Mouse (Mus musculus): ENCODE measurements around the gene Olfr912.

Gene Olfr912

GRCm38 (mm10) chr9:38579878-38580277, at the start of gene Olfr912:
Gene Olfr912, plus strand, starts transcription at chr9:38580178.
- no peak for DNase-seq (ENCODE audit: low read depth, low spot score)

GRCm38 (mm10) chr9:38537549-38537948, 42.4 kb upstream of the Olfr912 start, which contains the start of gene Olfr910:
Gene Olfr910, plus strand, starts transcription at chr9:38537849.
- DNase-seq (ENCODE audit: low read depth, low spot score), result no peak

- DNase-seq (ENCODE audit: low read depth, low spot score), result no peak
These were observed 11.1 kb downstream of the Olfr912 start for GRCm38 (mm10) chr9:38591056-38591455.

- DNase-seq (ENCODE audit: low read depth, low spot score), result no peak
These were observed 12.5 kb downstream of the Olfr912 start, which contains the start of gene Olfr913 for GRCm38 (mm10) chr9:38592459-38592858. Gene Olfr913, plus strand, starts transcription at chr9:38592759.

GRCm38 (mm10) chr9:38604802-38605201, 24.8 kb downstream of the Olfr912 start, which contains the start of gene Olfr914:
Gene Olfr914, plus strand, starts transcription at chr9:38605102.
- DNase-seq (ENCODE audit: low read depth, low spot score), result no peak

GRCm38 (mm10) chr9:38632406-38632805, 52.4 kb downstream of the Olfr912 start:
- no peak for DNase-seq (ENCODE audit: low read depth, low spot score)
